Mouse (Mus musculus) adrenal gland, adult 10 weeks (tissue): ENCODE data around the gene Idi2. TPM values are rescaled to one million over a fixed set of nuclear protein-coding genes. Genes with fewer than 3 reads are reported as not detected.

Source experiments
- polyA plus RNA-seq: library from polyadenylated mRNA; stranded (reverse); fragments of 350-450 nt; fragmentation: Illumina TruSeq; extraction: RNeasy Lipid Tissue Mini Kit (QIAGEN cat#74804); gene quantifications from one replicate; pipeline ENCODE4 v1.2.3, GENCODE M21; 2014; ENCODE audit warnings: low read depth, low replicate concordance

The Idi2 gene
- polyA plus RNA-seq = not detected

GRCm38 (mm10) chr13:8952563-8952962 lies at the start of gene Idi2:
Idi2 (plus strand) TSS chr13:8952863.

GRCm38 (mm10) chr13:8948131-8948530 lies 4.5 kb upstream of the Idi2 start, which contains the start of gene Gm9745:
Gm9745 (minus strand) TSS chr13:8948231.

GRCm38 (mm10) chr13:8995990-8996786 lies 43.5 kb downstream of the Idi2 start, which contains the start of gene Gtpbp4:
Gtpbp4 (minus strand) TSS chr13:8996083.

Other genes with a start within 250 kb of the Idi2 start
- gene Wdr37, start 81.0 kb upstream of the Idi2 start, polyA plus RNA-seq = 55.3 TPM
- 274 TPM for gene Idi1, start 67.4 kb upstream of the Idi2 start, polyA plus RNA-seq
- gene Gm9745, start 4.6 kb upstream of the Idi2 start, polyA plus RNA-seq = not detected
- gene Gtpbp4, start 43.2 kb downstream of the Idi2 start, polyA plus RNA-seq = 122 TPM
- gene Larp4b, start 141.0 kb downstream of the Idi2 start, polyA plus RNA-seq = 83.5 TPM